Mouse (Mus musculus) retina, embryonic 14.5 days (tissue): ENCODE results near the gene Gm49358.

Source experiments
- DNase-seq: peaks from one replicate; pipeline ENCODE4 v3.0.0-alpha.2; 2015; ENCODE audit warnings: low spot score

Gene Gm49358

GRCm38 (mm10) chr10:86814292-86815131 is 50.7 kb downstream of the Gm49358 start:
- DNase-seq, result no peak

DNA sequence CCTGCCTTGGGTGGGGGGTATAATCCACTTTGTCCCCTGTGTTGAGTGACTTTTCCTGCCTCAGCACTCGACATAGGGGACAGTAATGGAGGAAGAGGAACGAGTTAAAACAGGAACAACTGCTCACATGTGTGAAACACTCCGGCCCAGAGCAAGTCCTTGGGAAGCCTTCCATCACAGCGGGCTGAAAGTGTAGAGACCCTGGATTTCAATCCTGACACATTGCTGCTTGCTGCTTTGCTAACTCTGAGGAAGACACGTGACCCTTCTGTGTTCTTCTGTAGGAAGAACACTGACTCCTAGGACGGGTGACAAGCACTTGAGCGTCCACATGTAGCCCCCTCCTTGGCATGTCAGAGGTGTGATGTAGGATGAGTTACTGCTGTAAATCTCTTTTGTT is 51.4 kb downstream of the Gm49358 start:
- DNase-seq, result no peak

DNA sequence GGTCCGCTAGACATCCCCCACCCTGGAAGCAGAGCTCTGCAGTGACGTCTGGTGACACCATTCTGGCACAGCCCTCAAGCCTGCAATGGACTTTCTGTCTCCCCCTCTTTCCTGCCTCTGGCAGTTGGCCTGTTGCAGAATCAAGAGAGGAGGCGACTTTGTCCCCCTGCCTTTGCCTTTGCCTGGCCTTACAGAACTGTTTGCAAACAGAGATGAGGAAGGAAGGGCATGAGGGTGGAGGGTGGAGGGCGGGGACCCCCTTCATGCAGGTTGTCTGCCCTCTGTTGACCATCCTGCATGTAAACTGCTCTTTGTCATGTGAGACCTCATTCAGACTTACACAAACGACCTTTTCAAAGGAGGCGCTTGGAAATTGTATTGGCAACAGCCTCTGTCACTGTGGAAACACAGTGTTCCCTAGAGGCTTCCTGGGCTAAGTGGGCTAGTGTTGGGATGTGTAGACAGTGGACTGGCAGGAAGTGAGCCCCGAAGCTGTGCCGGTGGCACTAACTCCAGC is 55.9 kb downstream of the Gm49358 start:
- peak; percentile 28 for DNase-seq

DNA sequence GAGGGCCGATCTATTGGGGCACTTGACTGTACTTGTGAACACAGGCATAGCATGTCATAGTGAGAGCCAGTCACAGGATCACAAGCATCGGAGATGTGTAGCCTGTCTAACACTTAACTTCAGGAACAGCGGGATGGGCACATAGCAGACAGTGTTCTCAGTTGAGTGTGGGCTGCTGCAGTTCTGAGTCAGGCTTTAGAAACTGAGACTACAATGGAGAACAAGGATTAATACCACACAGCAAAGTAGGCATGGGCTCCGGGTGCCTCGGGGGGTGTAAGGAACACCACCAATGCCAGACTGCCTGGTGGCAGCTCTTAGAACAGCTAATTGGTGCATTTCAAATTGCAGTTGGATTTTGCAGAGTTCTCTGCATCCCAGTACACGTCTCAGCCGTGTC is 57.2 kb downstream of the Gm49358 start:
- DNase-seq, result no peak

- DNase-seq, result no peak
Observed at GRCm38 (mm10) chr10:86824093-86824492, 60.3 kb downstream of the Gm49358 start.

DNA sequence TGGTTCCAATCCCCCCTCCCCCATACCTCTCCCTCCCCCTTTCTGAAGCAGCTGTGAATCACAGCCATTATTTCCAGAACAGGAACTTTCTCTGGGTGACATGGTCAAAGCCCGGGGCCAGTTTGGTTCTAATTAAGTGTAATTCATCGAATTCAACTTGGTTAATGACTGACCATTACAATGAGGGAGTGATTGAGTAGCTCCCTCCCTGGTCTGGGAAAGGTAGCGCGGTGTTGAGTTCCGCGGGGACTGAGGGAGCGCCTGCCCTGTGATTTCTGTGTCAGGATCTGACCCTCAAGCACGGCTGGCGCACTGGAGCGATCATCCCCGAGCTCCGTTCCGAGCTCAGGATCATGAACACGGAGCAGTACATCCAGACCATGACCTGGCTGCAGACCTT is 61.1 kb downstream of the Gm49358 start:
- DNase-seq, result no peak

GRCm38 (mm10) chr10:86825871-86826522 is 62.2 kb downstream of the Gm49358 start:
- no peak for DNase-seq

- DNase-seq, result no peak
Observed at GRCm38 (mm10) chr10:86826929-86827328, 63.2 kb downstream of the Gm49358 start.

- no peak for DNase-seq
Observed at GRCm38 (mm10) chr10:86828221-86829135, 64.7 kb downstream of the Gm49358 start.

- DNase-seq, result no peak
Observed at GRCm38 (mm10) chr10:86829515-86829914, 65.7 kb downstream of the Gm49358 start.

DNA sequence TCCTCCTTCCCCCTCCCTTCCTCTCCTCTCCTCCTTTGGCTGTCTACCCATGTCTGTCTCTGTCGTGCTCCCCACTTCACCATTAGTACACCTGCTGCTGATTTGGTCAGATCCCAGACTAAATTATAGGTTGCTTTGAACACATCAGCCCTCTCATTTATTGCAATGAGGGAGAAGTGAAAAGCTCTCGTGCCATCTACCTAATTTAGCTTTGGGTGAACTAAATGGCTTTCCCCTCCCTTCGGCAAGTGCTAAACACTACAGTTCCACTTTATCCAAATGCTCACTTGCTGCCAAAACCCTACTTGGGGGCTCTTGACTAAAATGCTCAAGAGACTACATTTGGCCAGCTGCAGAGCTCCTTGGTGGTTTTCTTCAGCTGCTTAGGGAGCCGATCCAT is 73.0 kb downstream of the Gm49358 start:
- no peak for DNase-seq

DNA sequence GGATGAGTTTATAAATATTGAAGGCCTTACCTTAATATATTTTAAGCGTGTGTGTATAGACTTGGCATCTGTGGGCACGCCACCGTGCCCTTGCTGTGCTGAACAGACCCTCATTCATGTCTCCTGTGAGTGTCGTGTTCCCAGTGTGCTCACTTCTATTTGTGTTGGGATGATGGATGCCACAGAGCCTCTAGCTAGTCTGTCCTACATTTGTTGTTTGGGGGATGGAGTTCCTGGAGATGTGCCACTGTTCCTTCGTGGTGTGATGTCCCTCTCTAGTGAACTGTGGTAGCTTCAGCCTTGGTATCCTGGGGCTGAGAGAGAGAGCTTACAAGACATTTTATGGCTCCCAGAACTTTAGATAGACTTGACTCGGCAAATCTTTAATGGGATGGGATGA is 75.1 kb downstream of the Gm49358 start:
- no peak for DNase-seq

GRCm38 (mm10) chr10:86842659-86843058 is 78.9 kb downstream of the Gm49358 start:
- no peak for DNase-seq

DNA sequence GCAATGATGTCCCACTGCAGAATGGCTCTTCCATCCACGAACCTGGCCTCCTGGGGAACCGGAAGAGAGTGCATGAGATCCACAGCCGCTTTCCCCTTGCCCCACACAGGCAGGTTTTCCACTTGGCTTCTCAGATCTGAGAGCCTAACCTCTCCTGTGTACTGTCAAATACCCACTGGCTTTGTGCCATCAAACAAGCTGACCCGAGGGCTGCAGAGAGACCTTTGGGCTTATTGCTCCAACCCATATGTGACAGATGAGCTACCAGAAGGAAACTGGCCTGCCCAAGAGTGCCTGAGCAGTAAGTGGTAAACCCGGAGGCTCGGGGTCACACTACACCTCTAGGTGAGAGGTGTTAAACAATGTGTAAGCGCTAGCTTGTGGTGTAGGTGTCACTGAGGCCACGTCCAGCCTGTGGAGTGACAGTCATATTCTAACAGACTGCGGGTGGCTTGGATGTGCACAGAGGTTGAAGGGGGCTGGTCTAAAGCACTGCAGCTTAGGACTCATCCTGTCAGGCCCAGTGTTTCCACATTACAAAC is 83.2 kb downstream of the Gm49358 start:
- no peak for DNase-seq

DNA sequence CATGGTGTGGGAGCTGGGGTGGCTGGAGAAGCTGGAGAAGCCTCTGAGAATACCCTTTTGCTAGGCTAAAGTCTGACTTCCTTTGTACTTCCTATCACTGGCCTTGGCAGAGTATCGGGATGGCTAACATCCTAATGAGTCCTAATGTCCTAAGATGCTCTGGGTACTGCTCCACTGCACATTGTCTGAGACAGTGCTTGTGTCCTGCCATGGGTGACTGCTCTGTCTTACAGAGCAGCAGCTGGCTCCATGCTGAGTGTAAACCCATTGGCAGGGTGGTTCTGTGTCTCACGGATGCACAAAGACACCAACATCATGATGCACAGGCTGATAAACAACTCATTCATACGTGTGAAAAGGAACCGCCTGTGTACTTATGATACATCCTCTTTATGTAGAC is 85.3 kb downstream of the Gm49358 start:
- DNase-seq, result no peak

DNA sequence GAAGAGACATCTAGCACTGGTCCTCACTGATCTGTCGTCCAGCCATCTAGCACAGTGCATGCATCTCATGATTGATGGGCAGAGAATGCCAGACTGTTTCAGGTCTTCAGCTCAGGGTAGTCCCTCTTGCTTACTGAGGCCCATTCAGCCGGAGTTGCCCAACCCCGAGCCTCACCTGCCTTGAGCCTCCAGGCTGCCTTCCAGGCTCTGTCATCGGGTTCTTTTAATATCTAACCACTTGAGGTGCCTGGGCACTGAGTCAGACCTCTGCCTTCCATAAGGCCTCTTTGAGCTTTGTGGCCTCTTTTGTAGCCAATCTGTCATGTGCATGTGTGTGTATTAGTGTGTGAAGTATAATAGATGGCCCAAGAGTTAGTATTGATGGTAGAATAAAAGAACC is 85.7 kb downstream of the Gm49358 start:
- no peak for DNase-seq

GRCm38 (mm10) chr10:86852160-86852559 is 88.4 kb downstream of the Gm49358 start:
- DNase-seq, result no peak

DNA sequence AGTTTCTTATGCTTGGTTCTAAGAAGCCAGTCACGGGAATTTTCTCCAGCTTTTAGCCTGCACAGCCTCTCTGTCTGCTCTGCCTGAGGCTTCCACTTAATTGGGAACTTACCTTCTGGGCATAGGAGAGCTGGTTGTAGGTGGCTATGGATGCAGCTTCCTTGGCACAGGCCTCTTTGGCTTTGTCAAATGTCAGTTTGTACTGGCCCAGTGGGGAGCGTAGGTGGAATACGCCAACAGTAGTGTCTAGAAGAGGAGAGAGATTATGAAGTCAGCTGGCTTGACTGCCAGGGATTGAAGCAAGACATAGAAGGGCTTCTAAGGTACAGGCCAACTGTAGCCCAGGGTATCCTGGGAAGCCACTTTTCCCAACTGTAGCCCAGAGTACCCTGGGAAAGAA is 89.7 kb downstream of the Gm49358 start:
- DNase-seq, result no peak

GRCm38 (mm10) chr10:86860396-86860795 is 96.6 kb downstream of the Gm49358 start:
- no peak for DNase-seq

DNA sequence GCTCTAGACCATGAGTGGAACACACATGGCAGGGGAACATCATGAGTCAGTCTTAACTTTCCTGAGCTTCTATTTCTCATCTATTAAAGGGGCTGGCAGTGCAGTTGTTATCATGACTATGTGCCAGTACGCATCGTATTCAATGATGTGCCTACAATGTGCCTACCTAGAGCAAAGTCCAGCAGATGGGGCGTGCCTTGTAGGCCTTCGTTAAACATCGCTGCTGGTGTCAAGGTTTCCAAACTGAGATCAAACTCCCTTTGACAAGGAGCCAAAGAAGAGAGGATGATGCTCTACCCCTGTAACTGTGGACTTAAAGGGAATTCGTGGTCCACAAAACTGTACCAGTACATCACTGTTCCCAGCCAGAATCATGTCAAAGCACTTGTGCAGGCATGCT is 98.7 kb downstream of the Gm49358 start:
- no peak for DNase-seq

- no peak for DNase-seq
Observed at GRCm38 (mm10) chr10:86863429-86863828, 99.7 kb downstream of the Gm49358 start.

- DNase-seq, result no peak
Observed at GRCm38 (mm10) chr10:86872121-86872520, 108.3 kb downstream of the Gm49358 start.
